Mouse (Mus musculus): ENCODE measurements at regions not wholly inside any gene's neighbourhood (a gene's known extent, or its start where the extent isn't known, plus 50 kb on each side); places are given as distances from the start of the nearest gene placed in this dataset.

GRCm38 (mm10) chr6:95886645-95887044 is 168.0 kb upstream of the Suclg2 start:
- TF ChIP-seq EP300 (IDR thresholded peaks at IDR 0.05; ENCODE audit: low read depth) (no peak), CTCF (IDR thresholded peaks at IDR 0.05; ENCODE audit: low read depth) (no peak)
